Mouse (Mus musculus) WW6 (cell line): ENCODE measurements at regions not wholly inside any gene's neighbourhood (a gene's known extent, or its start where the extent isn't known, plus 50 kb on each side); places are given as distances from the start of the nearest gene placed in this dataset.
A peak's percentile ranks its signal among the peaks of the same experiment; 100 is the strongest.
"Not testable (repeated sequence)": the region's sequence is repeated elsewhere in the genome, so short reads cannot be mapped to it uniquely, and the experiment has no call there.

Experiments
- DNase-seq: peaks from one replicate; pipeline ENCODE4 v3.0.0-alpha.2; 2013; ENCODE audit warnings: low read depth, low spot score

DNA sequence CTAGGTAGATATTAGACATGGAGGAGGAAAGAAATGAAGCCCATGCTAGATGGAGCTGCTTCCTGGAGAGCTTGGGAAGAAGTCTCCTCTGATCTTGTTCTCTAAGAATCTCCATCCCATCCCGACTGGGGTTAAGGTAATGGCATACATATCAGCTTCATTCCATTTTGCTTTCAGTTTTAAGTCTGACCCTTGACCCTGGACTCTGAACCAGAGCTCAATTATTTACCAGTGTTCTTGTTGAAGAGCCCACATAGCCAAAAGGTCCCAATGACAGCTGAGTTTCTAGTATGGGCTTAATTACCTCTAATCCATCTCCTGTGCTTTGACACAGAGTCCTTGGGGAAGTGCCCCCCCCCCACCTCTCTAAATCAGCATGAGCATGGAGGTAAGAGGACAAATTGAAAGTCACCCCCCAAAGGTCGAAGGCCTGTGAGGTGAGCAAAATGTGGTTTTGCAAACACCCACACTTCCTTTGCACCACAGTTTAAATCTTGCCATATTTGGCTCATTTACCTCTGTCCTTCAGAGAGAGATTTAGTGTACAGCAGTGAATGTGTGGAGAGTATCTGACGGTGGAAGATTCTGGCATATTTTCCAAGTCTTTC is 371.5 kb downstream of the Ets1 start:
- DNase-seq = no peak

DNA sequence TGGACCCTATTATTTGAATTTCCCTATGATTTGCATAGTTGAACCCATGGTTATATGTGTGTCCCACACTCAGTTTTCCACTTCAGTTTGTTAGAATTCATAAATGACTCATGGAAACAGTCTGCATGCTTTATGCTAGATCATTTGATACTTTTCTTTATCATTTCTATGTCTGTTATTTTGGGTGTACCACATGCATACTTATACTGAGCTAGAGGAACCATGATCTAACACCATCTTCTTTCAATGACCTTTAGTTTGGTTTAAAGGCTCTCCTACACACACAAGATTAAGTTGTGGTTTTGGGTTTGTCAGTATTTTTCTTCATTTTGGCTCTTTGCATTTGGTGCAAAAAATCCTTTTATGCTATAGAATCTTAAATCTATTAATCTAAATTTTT is 375.2 kb downstream of the Ets1 start:
- no peak for DNase-seq

DNA sequence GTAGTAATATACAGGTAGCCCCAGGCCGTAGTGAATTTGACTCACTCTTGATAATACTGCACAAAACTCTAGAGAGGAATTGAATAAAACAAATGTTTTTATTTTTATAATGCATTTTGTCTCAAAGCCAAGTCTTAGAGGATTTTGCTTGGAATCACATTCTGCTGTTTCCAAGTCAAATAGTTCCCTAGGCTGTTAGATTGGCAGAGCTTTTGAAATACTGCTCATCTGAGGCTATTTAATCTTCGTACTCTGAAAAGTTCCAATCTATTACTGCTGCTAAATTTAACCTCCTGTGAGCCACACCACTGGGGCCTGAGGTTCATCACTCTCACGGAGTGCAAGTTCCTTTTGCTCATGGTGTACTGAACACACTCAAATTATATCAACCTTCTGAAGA is 399.4 kb downstream of the Ets1 start:
- no peak for DNase-seq

DNA sequence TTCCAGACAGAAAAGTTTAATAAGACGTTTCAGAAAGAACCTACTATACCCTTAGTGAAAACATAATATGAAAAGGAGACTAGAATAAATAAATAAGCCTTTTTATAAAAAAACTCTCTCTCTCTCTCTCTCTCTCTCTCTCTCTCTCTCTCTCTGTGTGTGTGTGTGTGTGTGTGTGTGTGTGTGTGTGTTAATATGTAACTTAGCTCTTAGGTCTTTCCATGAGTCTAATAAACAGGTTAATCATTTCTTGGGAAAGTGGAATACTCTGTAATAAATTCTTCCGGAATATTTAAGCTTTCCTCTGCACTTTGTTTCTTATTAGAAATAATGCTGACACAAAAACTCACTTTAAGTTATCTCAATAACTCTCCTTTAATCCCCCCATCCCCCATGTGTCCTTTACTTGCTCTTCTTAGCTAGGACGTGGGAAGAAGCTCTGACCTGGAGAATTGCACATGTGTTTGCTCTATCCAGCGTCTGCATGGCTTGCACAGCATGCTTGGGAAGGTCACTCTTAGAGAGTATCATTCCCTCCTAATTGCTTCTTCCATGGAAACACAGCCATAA is 403.3 kb downstream of the Ets1 start:
- DNase-seq = no peak

DNA sequence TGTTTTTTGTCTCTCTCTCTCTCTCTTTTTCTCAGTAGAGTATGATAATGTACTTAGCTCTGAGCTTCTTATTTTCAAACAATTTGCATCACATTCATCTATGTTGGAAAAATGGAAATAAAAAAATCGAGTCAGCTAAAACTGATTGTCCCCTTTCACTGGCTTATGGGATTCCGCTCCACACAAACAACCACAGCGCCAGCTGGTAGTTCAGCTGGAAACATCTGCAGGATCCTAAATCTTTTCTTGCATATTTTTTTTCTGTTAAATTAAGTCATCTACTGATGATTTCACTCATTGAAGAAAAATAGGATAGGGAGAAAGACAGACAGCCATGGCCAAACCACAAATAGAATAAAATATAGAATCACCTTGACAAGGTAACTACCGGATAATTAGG is 414.8 kb downstream of the Ets1 start:
- DNase-seq = no peak

DNA sequence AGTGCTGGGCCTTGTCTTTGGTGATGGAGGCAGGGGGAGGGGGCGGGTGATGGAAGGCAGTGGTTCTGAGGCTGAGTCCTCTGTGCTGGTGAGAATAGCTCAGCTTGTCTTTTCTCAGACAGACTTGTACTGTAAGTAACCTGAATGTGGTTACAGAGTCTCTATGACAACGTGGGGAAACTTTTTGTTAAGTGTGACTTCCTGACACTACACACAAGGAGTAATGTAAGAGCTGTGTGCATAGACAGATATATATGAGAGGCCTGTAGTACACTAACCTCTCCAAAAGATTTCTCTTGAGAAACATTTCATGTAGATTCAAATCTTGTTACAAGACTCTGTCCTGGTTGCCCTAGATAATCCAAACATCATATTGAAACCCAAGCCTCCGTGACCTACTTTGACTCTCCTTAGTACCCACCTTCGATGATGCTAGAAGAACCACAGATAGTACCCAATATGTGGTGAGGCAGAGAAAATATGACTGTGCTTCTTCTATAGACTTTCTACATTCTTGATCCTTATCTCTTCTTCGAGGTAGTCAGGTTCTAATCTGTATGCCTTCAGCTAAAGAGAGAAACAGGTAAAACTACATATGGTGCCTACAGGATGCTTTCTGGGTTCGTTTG is 424.7 kb downstream of the Ets1 start:
- DNase-seq = no peak

DNA sequence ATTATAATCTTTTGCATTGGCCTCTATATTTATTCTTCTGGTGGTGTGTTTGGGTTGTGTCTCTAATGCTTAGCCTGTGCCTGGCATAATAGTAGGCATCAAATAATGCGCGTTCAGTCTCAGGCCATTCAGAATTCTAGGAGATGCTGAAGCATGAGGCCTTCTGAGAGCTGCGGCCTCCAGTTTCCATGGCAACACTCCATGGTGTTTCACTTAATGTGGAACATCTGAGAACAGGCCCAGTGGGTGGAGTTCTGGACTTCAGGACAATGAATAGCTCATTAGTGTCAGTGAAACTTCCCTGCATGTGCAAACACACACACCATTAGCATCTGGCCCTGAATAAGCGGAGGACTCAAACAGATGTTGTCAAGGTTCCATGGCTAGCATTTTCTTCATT is 426.5 kb downstream of the Ets1 start:
- peak; percentile 0 for DNase-seq

DNA sequence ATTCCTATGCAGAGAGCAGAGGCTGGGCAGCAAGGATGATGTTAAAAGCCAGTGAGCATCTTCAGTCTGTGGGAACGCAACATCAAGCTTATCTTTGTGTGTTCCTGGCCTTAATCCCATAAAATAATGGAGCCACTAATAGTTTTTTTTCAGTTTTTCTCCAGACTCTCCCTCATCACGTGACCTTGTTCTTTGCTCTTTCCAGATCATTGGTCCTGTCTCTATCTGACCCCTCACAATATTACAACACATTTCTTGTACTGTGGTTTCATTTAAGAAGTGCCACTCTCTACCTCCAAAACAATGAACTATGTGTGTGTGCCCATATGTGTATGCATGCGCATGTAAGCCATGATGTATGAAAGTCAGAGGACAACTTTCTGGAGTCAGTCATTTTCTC is 429.3 kb downstream of the Ets1 start:
- no peak for DNase-seq

DNA sequence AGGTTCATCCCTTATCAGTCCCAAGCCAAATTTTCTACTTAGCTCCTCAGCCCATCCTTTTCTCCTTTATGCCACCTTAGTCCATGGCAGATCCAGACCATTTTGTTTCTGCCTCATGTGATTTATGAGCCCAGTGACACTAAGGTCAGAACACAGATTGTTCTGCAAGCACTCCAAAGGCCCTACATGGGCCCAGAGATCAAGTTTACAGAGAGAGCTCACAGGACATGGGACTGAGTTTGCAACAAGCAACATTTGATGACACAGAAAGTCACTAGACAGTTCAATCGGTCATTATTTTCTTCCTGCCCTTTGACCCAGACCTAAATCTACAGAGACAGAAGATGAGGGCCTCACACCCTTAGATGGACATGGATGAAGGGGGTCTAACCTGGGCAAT is 431.5 kb downstream of the Ets1 start:
- DNase-seq = no peak

DNA sequence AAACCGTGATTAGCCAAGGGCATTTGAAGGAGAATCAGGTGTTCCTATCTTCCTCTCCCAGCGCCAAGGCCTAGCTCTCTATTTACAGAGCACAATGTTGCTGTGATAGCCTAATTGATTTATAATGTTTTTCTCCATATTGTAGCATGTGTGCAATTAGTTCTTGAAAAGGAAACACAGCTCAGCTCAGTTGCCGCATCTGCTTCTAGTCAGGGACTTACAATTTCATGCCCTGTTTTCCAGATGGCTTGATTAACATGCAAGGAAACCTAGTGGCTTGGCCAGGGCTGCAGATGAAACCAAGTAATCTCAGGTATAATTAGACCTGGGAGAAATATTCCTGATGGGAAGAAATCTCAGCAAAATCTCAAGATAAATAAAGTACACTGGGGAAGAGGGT is 434.1 kb downstream of the Ets1 start:
- DNase-seq = no peak

DNA sequence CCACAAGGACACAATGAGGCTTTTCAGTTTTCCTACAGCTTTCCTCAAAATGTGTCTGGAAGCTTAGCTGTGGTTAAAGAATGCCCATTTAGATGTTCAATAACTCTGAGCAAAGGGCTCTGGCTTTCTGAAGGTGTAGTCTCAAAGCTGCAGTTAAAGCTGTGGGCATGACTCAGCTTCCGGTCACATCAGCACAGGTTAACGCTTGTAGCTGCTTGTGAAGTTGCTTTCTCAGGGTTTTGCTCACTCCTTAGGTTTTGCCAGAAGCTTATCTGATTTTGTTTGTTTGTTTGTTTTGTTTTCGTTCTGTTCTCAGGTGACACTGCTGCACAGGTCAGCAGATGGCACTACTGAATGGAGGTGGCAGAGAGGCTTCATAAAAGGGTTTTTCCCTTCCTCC is 444.2 kb downstream of the Ets1 start:
- no peak for DNase-seq

DNA sequence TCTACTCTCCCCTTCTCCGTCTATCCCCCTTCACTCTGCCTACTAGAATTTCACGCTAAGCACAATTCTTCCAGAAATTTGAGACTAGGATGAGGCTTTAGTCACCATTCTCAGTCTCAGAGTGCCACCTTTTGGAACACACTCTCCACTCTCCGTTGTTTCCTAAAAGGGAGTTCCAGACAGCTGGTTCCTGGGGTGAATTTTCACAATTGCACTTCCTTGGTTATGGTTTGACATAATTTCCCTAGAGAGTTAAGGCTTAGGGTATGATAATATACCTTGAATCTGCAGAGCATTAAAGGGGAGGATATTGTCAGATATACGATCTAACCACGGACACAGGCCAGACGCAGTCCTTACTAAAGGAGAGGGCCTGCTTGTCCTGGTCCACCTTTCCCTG is 444.8 kb downstream of the Ets1 start:
- DNase-seq = no peak

DNA sequence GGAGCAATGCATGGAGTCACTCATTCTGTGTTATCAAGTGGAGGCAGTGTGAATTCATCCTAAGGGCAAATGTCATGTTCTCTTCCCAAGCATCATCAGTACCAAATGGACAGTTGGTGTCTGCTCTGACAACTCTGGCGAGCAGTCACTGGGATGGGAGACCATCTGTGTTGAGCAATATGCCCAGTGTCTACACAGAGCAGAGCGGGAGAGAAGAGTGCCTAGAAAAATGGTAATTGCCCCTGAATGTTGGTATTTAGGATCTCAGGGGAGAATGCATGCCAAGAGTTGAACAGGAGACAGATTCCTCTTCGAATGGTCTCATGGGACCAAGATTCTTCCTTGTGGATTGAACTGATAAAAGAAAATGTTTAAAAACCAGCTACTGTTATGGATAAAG is 454.0 kb downstream of the Ets1 start:
- DNase-seq = no peak

DNA sequence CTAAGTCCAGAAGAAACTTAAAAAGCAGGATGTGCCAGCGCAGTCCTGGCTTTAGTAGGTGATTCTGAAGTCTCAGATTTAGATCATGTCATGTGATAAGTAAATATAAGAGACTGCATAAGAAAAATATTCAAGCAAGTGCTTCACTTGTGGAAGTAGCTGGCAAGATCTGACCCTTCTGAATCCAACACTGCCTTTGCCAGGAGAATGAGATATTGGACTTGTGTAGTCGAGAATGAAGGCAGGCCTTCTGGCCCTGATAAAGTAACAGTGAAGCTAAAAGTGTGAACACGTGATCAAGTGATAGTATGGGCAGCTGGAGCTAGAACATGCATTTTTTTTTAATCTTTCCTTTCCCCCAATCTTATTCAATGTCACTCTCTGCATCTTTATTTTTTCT is 455.6 kb downstream of the Ets1 start:
- no peak for DNase-seq

DNA sequence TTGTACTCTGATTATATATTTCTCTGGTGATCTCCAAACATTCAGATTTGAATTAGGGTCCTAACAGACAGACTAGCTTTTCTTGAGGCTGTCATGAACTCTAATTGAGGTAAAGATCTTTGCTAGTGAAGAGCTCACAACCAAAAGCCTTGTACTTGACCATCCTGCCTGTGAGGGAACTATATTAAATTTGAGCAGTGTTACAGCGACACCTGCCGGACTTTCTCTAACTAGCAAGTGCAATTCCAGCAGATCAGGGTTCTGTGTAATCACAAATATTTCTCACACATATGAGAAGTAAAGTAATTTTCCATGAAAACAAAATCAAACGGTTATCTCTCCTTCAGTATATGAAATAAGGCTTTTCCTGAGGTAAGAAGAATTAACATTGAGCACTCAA is 459.6 kb downstream of the Ets1 start:
- DNase-seq = peak; percentile 3

DNA sequence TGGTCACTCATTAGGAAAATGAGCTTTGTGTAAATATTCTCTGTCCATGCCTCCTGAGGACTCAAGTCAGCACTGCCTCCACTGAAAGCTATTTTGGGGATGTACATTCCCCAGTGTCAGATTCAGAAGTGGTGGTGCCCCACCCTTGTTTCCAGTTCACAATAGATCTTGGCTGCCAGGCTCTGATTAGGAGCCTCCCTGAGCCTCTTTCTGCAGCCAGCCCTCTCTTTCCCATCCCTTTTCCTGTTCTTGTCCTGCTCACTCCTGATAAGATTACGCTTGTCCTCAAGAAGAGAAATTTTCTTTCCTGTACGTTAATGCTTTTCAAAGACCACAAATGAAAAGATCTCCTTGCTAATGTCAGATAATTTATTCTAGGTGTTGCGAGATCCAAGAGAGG is 465.2 kb downstream of the Ets1 start:
- no peak for DNase-seq

DNA sequence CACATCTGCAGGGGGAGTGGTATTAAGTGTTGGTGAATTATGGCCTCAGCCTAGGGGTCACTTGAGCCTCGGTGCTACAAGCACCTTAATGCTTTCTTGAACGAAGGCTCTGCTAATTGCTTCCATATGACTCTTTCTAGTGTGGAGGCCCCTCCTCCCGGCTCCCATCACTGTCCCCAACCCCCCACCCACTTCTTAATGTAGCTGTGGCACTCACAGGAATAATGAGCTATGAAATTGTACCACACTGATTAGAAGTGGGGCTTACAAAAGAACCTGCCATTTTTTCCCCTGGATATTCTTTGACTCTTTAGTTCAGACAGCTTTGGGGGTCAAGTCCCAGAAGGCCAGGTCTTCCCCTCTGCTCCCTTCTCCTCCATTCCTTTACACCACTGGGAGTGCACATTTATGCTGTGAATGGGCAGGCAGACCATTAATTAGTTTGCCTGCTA is 468.6 kb downstream of the Ets1 start:
- no peak for DNase-seq

DNA sequence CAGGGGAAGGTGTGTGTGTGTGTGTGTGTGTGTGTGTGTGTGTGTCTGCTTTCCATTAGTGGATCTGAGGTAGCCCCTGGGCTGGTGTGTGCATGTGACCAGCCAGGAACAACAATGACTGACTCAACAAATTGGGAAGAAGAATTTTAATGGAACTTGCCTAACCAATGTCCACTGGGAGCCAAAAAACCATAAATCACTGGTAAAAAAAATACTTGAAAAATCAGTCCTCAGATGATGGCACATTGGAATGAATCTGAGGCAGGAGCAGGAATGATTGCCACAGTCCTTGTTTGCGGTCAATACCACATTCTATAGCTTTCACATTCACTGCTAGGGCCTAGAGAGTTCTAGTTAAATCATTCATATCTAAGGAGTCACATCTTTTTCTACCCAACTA is 487.8 kb downstream of the Ets1 start:
- no peak for DNase-seq

DNA sequence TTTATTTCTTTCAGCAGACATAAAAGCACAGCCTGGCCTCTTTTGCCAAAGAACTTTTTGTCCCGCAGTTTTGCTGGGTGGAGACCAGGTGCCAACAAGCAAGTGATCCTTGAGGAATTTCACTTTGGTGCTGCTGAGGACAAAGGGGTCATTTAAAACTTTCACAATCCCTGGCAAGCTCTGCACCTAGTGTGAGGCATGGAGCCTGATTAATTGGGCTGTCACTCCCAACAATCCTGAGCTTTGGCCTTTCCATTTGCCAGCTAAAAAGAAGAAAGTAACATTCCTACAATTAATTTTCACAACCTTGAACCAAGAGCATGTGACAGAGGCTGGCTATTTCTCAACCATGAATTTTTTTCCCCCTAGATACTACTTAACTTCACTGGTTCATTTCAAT is 516.2 kb downstream of the Ets1 start:
- DNase-seq = no peak

DNA sequence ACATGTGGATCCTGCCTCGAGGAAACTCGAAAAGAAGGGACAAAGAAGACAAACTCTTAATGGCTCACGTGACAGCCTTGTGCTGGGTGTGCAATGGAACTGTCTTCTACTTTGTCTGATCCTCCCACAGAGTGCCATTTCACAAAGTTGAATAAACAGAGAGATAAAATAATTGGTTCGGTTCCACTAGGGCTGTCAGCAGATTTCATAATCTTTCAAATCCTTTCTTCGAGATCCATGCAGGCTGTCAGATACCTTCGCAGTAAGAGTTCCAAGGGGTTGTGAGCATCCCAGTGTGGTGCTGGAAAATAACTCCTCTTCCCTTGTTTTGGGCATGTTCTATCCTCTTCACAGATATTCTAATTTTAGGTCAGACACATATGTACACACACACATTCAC is 532.1 kb downstream of the Ets1 start:
- no peak for DNase-seq

DNA sequence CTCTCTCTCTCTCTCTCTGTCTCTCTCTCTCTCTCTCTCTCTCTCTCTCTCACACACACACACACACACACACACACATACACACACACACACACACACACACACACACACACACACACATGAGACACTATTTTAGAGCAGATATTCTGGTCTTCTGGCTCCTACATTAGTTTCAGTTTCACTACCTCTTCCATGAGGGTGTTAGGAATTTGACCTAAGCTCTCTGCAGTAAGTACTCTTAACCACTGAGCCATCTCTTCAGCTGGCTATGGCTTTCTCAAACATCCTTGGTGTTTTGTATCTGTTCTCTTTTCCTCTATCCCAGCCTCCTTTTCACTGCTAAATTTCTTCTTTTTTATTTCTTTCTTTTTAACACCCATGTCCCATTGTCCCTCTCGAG is 533.1 kb downstream of the Ets1 start:
- not testable (repeated sequence) for DNase-seq

DNA sequence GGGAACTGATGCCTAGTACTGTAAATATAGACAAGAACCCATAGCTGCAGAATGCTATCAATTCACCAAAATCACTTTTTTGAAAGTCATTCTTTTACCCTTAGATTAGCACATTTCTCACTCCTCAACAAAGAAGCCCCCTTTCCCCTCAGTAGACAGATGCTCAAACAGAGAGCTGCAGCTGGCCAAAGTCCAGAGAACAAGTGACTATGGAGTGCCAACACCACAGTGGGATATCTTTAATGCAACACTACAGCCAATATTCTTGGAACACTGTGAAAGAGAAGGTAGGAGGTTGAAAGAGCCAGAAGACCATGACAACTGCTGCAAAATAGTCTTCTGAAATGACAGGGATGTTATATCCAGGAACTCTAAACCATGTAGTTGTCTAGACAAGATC is 544.0 kb downstream of the Ets1 start:
- DNase-seq = no peak

DNA sequence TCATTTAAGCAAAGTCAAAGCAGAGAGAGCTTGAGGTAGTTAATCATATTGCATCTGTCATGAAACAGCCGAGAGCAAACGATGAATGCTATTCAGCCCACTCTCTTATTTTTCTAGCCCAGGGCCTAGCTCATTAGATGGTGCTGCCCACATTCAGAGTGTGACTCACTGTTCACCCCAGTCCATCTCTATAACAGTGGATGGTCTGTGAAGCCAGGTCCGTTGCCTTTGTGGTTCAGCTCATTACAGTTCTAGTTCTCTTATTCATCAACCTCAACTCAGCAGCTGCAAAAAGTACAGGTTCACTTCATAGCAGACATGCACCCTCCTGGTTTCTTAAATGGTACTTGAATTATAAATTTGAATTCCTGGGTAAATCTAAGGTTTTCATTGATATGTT is 551.2 kb downstream of the Ets1 start:
- DNase-seq = no peak

DNA sequence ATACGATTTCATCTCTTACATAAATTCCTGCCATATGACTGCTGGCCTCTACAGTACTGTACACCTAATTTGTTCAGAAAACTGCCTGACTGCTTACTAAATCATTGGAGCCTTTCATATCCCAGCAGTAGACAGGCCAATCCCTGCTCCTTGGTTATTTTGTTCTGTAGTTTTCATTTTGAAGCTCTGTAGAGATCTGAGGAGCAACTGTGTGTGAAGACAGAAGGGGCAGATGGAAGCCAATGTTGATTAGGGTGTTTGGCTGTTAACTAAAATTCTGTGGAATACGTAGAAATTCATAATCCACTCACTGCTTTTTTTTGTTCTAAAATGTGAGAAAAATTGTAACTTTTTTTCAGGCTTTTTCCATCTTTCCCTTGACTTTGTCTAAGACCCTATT is 573.1 kb downstream of the Ets1 start:
- no peak for DNase-seq
